Mouse (Mus musculus): ENCODE measurements around the gene Dlg4.

DNA sequence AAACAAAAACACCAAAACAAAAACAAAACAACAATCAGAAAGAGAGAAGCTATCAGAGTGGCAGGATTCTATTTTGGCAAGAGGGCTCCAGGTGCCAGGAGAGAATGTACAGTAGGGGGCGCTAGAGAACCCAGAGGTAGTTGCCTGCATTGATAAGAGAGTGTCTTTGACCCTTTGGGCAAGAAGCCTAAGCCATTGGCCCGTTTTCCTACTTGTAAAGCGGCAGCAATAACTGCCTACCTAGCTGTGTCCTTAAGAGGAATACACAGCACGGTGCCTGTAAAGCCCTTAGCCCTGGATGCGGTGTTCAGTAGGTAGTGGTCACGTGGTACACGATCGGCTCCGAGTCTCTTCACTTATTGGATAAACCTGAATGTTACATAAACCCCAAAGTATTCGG lies 33.1 kb downstream of the Dlg4 start:
- TF ChIP-seq POLR2A (IDR thresholded peaks at IDR 0.05; ENCODE audit: low read depth, low read length) (no peak), CTCF (IDR thresholded peaks at IDR 0.05; ENCODE audit: extremely low read depth, insufficient read length, insufficient replicate concordance, low read depth, low read length) (peak; percentile 42; the same call in 1 of the 2 replicates)

Measured in small intestine, adult 2 months (tissue).